Mouse (Mus musculus) ES-Bruce4 (cell line): Measurements from ENCODE around the gene Gm26992.

Experiments used
- CTCF ChIP-seq: IDR thresholded peaks from one replicate; pipeline ENCODE4 v1.8.1; 2011; ENCODE audit warnings: low read depth, low read length
- POLR2A ChIP-seq: IDR thresholded peaks from one replicate; pipeline ENCODE4 v1.8.1; 2011; ENCODE audit warnings: low read length; ENCODE audit not compliant: insufficient read depth

- TF ChIP-seq CTCF: no peak
- no peak for TF ChIP-seq POLR2A
These were observed 28.0 kb upstream of the Gm26992 start for GRCm38 (mm10) chrX:103393841-103394240.
